In genomic region chr15:79777749-79778148, GRCm38 (mm10) we compare ENCODE assay signal across 8 mouse cellular contexts. TPM values are rescaled to one million over a fixed set of nuclear protein-coding genes. Genes with fewer than 3 reads are reported as not detected.
DNase-seq lines count a peak whose midpoint lies in the region; ATAC-seq and TF ChIP-seq lines count a peak whose summit lies in the region.

TSS of gene Dnal4 (minus strand) at chr15:79777849.

- no peak within 1 kb of the TSS for H3K9ac ChIP-seq in ES-Bruce4 (ENCODE audit: low read depth, poor library complexity, severe bottlenecking)
- no peak within 1 kb of the TSS for H3K9ac ChIP-seq in forebrain, embryonic 15.5 days (replicated peaks)
- H3K9ac ChIP-seq in neural tube, embryonic 13.5 days = no peak within 1 kb of the TSS

- H3K4me1 ChIP-seq in ES-Bruce4 (ENCODE audit: control insufficient read depth, insufficient read depth, low read length) = no peaks in the 10 kb centered on the region
- H3K4me1 ChIP-seq in forebrain, embryonic 15.5 days = peaks cover 20% of the 10 kb centered on the region
- peaks cover 19% of the 10 kb centered on the region for H3K4me1 ChIP-seq in neural tube, embryonic 13.5 days (replicated peaks)

- H3K27ac ChIP-seq in gastrocnemius, adult 2 months = no peak within 1 kb of the TSS
- H3K27ac ChIP-seq in ES-Bruce4 (ENCODE audit: insufficient read depth, low read length) = no peak within 1 kb of the TSS
- no peak within 1 kb of the TSS for H3K27ac ChIP-seq in forebrain, embryonic 15.5 days (replicated peaks)
- no peak within 1 kb of the TSS for H3K27ac ChIP-seq in neural tube, embryonic 13.5 days (replicated peaks)

- TF ChIP-seq EP300 in ES-Bruce4 (IDR thresholded peaks at IDR 0.05; ENCODE audit: insufficient read depth, low read depth, low read length) = no peak

- TF ChIP-seq POLR2A in ES-Bruce4 (IDR thresholded peaks at IDR 0.05; ENCODE audit: insufficient read depth, low read length) = no peak

- H3K36me3 ChIP-seq in ES-Bruce4 (ENCODE audit: control insufficient read depth, insufficient read depth, low read length, poor library complexity, severe bottlenecking) = no peaks in the 10 kb centered on the region
- H3K36me3 ChIP-seq in forebrain, embryonic 15.5 days = no peaks in the 10 kb centered on the region
- no peaks in the 10 kb centered on the region for H3K36me3 ChIP-seq in neural tube, embryonic 13.5 days

- intact Hi-C loops in gastrocnemius, adult 2 months (cut with DNase I) = no loop called here

- TF ChIP-seq CTCF in gastrocnemius, adult 2 months (IDR thresholded peaks at IDR 0.05) = no peak
- no peak for TF ChIP-seq CTCF in ES-Bruce4 (IDR thresholded peaks at IDR 0.05; ENCODE audit: low read depth, low read length)

- no peaks in the 10 kb centered on the region for H3K9me3 ChIP-seq in ES-Bruce4 (replicated peaks; ENCODE audit: control insufficient read depth, insufficient read depth, low read length, poor library complexity, severe bottlenecking)
- no peaks in the 10 kb centered on the region for H3K9me3 ChIP-seq in forebrain, embryonic 15.5 days
- H3K9me3 ChIP-seq in neural tube, embryonic 13.5 days = no peaks in the 10 kb centered on the region

- no peak for DNase-seq in gastrocnemius, postnatal 10 days
- no peak for DNase-seq in gastrocnemius, adult 2 months
- DNase-seq in large intestine, adult 2 months (ENCODE audit: low read depth, low spot score) = no peak
- DNase-seq in ovary, postnatal 36 days (ENCODE audit: low spot score) = no peak
- no peak for DNase-seq in embryo, embryonic 10.5 days (ENCODE audit: low spot score)

- H3K27me3 ChIP-seq in ES-Bruce4 (ENCODE audit: control insufficient read depth, insufficient read depth, low read length, poor library complexity, severe bottlenecking) = no peaks in the 10 kb centered on the region
- no peaks in the 10 kb centered on the region for H3K27me3 ChIP-seq in forebrain, embryonic 15.5 days
- no peaks in the 10 kb centered on the region for H3K27me3 ChIP-seq in neural tube, embryonic 13.5 days

- ATAC-seq in forebrain, embryonic 15.5 days (replicated peaks) = no peak
- no peak for ATAC-seq in neural tube, embryonic 13.5 days (ENCODE audit: low read depth)

- no peak within 1 kb of the TSS for H3K4me3 ChIP-seq in gastrocnemius, adult 2 months
- H3K4me3 ChIP-seq in ES-Bruce4 (ENCODE audit: low read depth, low read length) = no peak within 1 kb of the TSS
- no peak within 1 kb of the TSS for H3K4me3 ChIP-seq in forebrain, embryonic 15.5 days
- no peak within 1 kb of the TSS for H3K4me3 ChIP-seq in neural tube, embryonic 13.5 days

- no peak within 1 kb of the TSS for H3K4me2 ChIP-seq in forebrain, embryonic 15.5 days (replicated peaks)
- H3K4me2 ChIP-seq in neural tube, embryonic 13.5 days = no peak within 1 kb of the TSS

RNA-seq across cellular contexts. Expression of gene Dnal4, which starts in this region (rescaled TPM):
- total RNA-seq in gastrocnemius, postnatal 10 days (2021) = 10 to 100 TPM; 10.4 to 12.6 TPM
- 1 to 10 TPM; 4.2 to 6.2 TPM for total RNA-seq in gastrocnemius, adult 2 months (2021)
- polyA plus RNA-seq in ES-Bruce4 (2011; ENCODE audit: insufficient read depth, insufficient read length, low read depth, missing spikeins) = 15.7 and 19.9 TPM in 2 replicates
- polyA plus RNA-seq in forebrain, embryonic 15.5 days (2015; fragmentation: Nextera tagmentation; extraction: Ambion mirVana) = 94.8 and 99.9 TPM in 2 replicates
- 21.3 and 22.5 TPM in 2 replicates for polyA plus RNA-seq in large intestine, adult 2 months (2012; rRNA removed)
- 69.7 and 72.1 TPM in 2 replicates for polyA plus RNA-seq in neural tube, embryonic 13.5 days (2015; fragmentation: Nextera tagmentation; extraction: Ambion mirVana)
